Mouse (Mus musculus) heart, postnatal 0 days (tissue): ENCODE results near the gene Ermp1.

Experiments used
- CTCF ChIP-seq: IDR thresholded peaks from 2 replicates; pipeline ENCODE4 v1.5.1; 2016; ENCODE audit warnings: antibody characterized with exemption, control low read depth, low read depth
- EP300 ChIP-seq: IDR thresholded peaks from 2 replicates; pipeline ENCODE4 v1.6.1; 2016; ENCODE audit warnings: antibody characterized with exemption, low read depth

DNA sequence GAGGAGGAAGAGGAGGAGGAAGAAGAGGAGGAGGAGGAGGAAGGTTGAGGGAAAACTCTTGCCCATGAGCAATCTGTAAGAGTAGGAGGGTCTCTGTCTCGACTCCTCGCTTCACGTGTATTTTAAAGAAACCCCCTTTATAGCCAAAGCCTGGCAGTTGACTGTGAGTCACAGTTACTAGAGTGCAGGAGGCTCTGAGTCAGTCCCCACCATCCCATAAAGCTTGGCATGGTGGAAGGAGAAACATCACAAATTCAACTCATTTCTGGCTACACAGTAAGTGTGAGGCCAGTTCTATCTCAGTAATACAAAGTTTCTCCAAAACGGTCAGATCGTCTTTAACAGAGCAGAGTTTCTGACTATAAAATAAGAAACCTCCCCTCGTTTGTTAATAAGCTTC is 22.0 kb upstream of the Ermp1 start:
- no peak for TF ChIP-seq CTCF
- TF ChIP-seq EP300 = no peak
